Mouse (Mus musculus) left cerebral cortex, postnatal 10 days (tissue): ENCODE measurements at regions not wholly inside any gene's neighbourhood (a gene's known extent, or its start where the extent isn't known, plus 50 kb on each side); places are given as distances from the start of the nearest gene placed in this dataset.

ENCODE experiments used
- DNase-seq, 2 experiments: peaks; one replicate each; pipeline ENCODE4 v3.0.0; 2021 to 2022; ENCODE audit warnings: low spot score in 2 of 2, mixed read lengths in 1 of 2; ENCODE audit errors: extremely low spot score in 1 of 2
- intact Hi-C: fragments of 180-260 bp; cut with DNase I; formaldehyde crosslinking; loops from one replicate; pipeline ENCODE4 v1.15.1; 2025

- intact Hi-C loops = no loop called here
- DNase-seq = no peak
Measured at GRCm38 (mm10) chr12:104590291-104590690, 117.2 kb upstream of the Gsc start.

- intact Hi-C loops = no loop called here
- no peak for DNase-seq
Measured at GRCm38 (mm10) chr12:104584408-104584807, 111.3 kb upstream of the Gsc start.

- intact Hi-C loops = no loop called here
- no peak for DNase-seq
Measured at GRCm38 (mm10) chr12:104580796-104581195, 107.7 kb upstream of the Gsc start.

- intact Hi-C loops = no loop called here
- no peak for DNase-seq
Measured at GRCm38 (mm10) chr12:104567622-104568021, 94.5 kb upstream of the Gsc start.

- intact Hi-C loops = no loop called here
- DNase-seq = no peak
Measured at GRCm38 (mm10) chr12:104562961-104563360, 89.8 kb upstream of the Gsc start.

GRCm38 (mm10) chr12:104560934-104561565 lies 87.9 kb upstream of the Gsc start:
- intact Hi-C loops = no loop called here
- DNase-seq = peak in 1 of 2 experiments; percentile 36

GRCm38 (mm10) chr12:104557761-104558160 lies 84.6 kb upstream of the Gsc start:
- intact Hi-C loops = no loop called here
- DNase-seq = peak; percentile 49 to 54

GRCm38 (mm10) chr12:104557307-104557706 lies 84.2 kb upstream of the Gsc start:
- intact Hi-C loops = no loop called here
- DNase-seq = no peak

- intact Hi-C loops = no loop called here
Measured at GRCm38 (mm10) chr12:104548586-104548985, 75.5 kb upstream of the Gsc start.

GRCm38 (mm10) chr12:104547561-104547960 lies 74.4 kb upstream of the Gsc start:
- intact Hi-C loops = no loop called here
- DNase-seq = no peak

More at GRCm38 (mm10) chr12:104548586-104548985, 75.5 kb upstream of the Gsc start:
- DNase-seq = no peak

- DNase-seq = no peak
- intact Hi-C loops = no loop called here
Measured at GRCm38 (mm10) chr12:104545993-104546769, 73.1 kb upstream of the Gsc start.

- intact Hi-C loops = no loop called here
- no peak for DNase-seq
Measured at GRCm38 (mm10) chr12:104539911-104540310, 66.8 kb upstream of the Gsc start.

- intact Hi-C loops = no loop called here
- DNase-seq = no peak
Measured at GRCm38 (mm10) chr12:104538436-104538835, 65.3 kb upstream of the Gsc start.

- intact Hi-C loops = no loop called here
- DNase-seq = no peak
Measured at GRCm38 (mm10) chr12:104531512-104532447, 58.6 kb upstream of the Gsc start.

GRCm38 (mm10) chr12:104530586-104530985 lies 57.5 kb upstream of the Gsc start:
- intact Hi-C loops = no loop called here
- DNase-seq = no peak
